Mouse (Mus musculus) CH12.LX (cell line): Measurements from ENCODE around the gene Scamp2. TPM values are rescaled to one million over a fixed set of nuclear protein-coding genes. Genes with fewer than 3 reads are reported as not detected.

Source experiments
- DNase-seq: peaks from one replicate; pipeline ENCODE4 v3.0.0-alpha.2; 2013; ENCODE audit errors: extremely low read depth
- H3K27ac ChIP-seq: 2 replicates; pipeline ENCODE4 v1.5.1; 2012; ENCODE audit warnings: low read depth, mild to moderate bottlenecking, control low read depth, moderate library complexity; ENCODE audit not compliant: insufficient read depth
- H3K27me3 ChIP-seq: replicated peaks from 2 replicates; pipeline ENCODE3; 2012; ENCODE audit warnings: inconsistent platforms
- H3K36me3 ChIP-seq, 2 experiments: replicated peaks in 1 of 2; 2 replicates each; pipeline versions ENCODE3 to v1.6.1; 2012; ENCODE audit warnings: inconsistent platforms in 1 of 2, low read length in 1 of 2, mild to moderate bottlenecking in 1 of 2, mixed read lengths in 1 of 2, moderate library complexity in 1 of 2; ENCODE audit not compliant: control insufficient read depth in 1 of 2, insufficient read depth in 1 of 2
- H3K4me1 ChIP-seq, 2 experiments: 2 replicates each; pipeline ENCODE4 v1.6.1; 2012; ENCODE audit warnings: inconsistent platforms in 1 of 2, moderate library complexity in 1 of 2; ENCODE audit not compliant: insufficient read depth in 2 of 2, control insufficient read depth in 1 of 2
- H3K4me2 ChIP-seq: 2 replicates; pipeline ENCODE4 v1.6.1; 2012; ENCODE audit warnings: low read depth, mild to moderate bottlenecking, control low read depth; ENCODE audit not compliant: poor library complexity, insufficient read depth, severe bottlenecking
- H3K4me3 ChIP-seq, 3 experiments: fragments of 150-350 bp in 1 of 3; sonication (generic) in 1 of 3; replicated peaks in 1 of 3; 2 replicates each; pipeline versions ENCODE3 to v1.5.1; 2011 to 2012; ENCODE audit warnings: low read depth in 2 of 3, low read length in 2 of 3, mild to moderate bottlenecking in 2 of 3, moderate library complexity in 2 of 3, control low read depth in 1 of 3, improper control_type of control experiment in 1 of 3, inconsistent platforms in 1 of 3, mixed read lengths in 1 of 3; ENCODE audit not compliant: poor library complexity in 1 of 3
- H3K79me2 ChIP-seq: replicated peaks from 2 replicates; pipeline ENCODE4 v1.6.1; 2012; ENCODE audit warnings: mild to moderate bottlenecking, moderate library complexity; ENCODE audit not compliant: control insufficient read depth, poor library complexity, insufficient read depth, severe bottlenecking; ENCODE audit errors: extremely low read depth
- H3K9ac ChIP-seq: 2 replicates; pipeline ENCODE4 v1.6.1; 2012; ENCODE audit warnings: low read depth, mild to moderate bottlenecking, control low read depth, moderate library complexity; ENCODE audit not compliant: insufficient read depth
- H3K9me3 ChIP-seq: replicated peaks from 2 replicates; pipeline ENCODE3; 2012; ENCODE audit warnings: low read length, inconsistent platforms, mixed read lengths
- BHLHE40 ChIP-seq: IDR thresholded peaks from 2 replicates; pipeline ENCODE4 v1.6.1; 2011; ENCODE audit warnings: mild to moderate bottlenecking, low read depth, low read length, improper control_type of control experiment
- CHD2 ChIP-seq: IDR thresholded peaks from 2 replicates; pipeline ENCODE4 v1.6.1; 2011; ENCODE audit warnings: low read length, improper control_type of control experiment
- CTCF ChIP-seq, 2 experiments: IDR thresholded peaks in 1 of 2; conservative IDR thresholded peaks in 1 of 2; 2 replicates each; pipeline ENCODE4 v1.5.1; 2011 to 2012; ENCODE audit warnings: low read depth in 2 of 2, low read length in 2 of 2, improper control_type of control experiment in 1 of 2, inconsistent platforms in 1 of 2, mild to moderate bottlenecking in 1 of 2, moderate library complexity in 1 of 2
- ELF1 ChIP-seq: IDR thresholded peaks from 2 replicates; pipeline ENCODE4 v1.6.1; 2014; ENCODE audit warnings: low read depth, mild to moderate bottlenecking, inconsistent platforms, low read length, improper control_type of control experiment
- EP300 ChIP-seq: IDR thresholded peaks from 2 replicates; pipeline ENCODE4 v1.6.1; 2011; ENCODE audit warnings: low read length, improper control_type of control experiment
- ETS1 ChIP-seq: conservative IDR thresholded peaks from 2 replicates; pipeline ENCODE4 v1.6.1; 2012; ENCODE audit warnings: low read depth, mild to moderate bottlenecking, inconsistent platforms, low read length, improper control_type of control experiment, moderate library complexity
- HCFC1 ChIP-seq: IDR thresholded peaks from 2 replicates; pipeline ENCODE4 v1.6.1; 2012; ENCODE audit warnings: low read depth, mild to moderate bottlenecking, inconsistent platforms, low read length, improper control_type of control experiment
- JUN ChIP-seq: IDR thresholded peaks from 2 replicates; pipeline ENCODE4 v1.6.1; 2011; ENCODE audit warnings: low read depth, mild to moderate bottlenecking, low read length, improper control_type of control experiment, moderate library complexity; ENCODE audit not compliant: insufficient read depth
- MAFK ChIP-seq: IDR thresholded peaks from 2 replicates; pipeline ENCODE4 v1.6.1; 2011; ENCODE audit warnings: low read length, improper control_type of control experiment; ENCODE audit not compliant: insufficient replicate concordance
- MAX ChIP-seq: IDR thresholded peaks from 2 replicates; pipeline ENCODE4 v1.6.1; 2011; ENCODE audit warnings: low read length, improper control_type of control experiment
- MEF2A ChIP-seq: IDR thresholded peaks from 2 replicates; pipeline ENCODE4 v1.6.1; 2014; ENCODE audit warnings: low read depth, mild to moderate bottlenecking, inconsistent platforms, low read length, improper control_type of control experiment, borderline replicate concordance
- MXI1 ChIP-seq: IDR thresholded peaks from 2 replicates; pipeline ENCODE4 v1.6.1; 2011; ENCODE audit warnings: mild to moderate bottlenecking, low read depth, low read length, improper control_type of control experiment
- MYC ChIP-seq: IDR thresholded peaks from 2 replicates; pipeline ENCODE4 v1.6.1; 2011; ENCODE audit warnings: low read depth, mild to moderate bottlenecking, improper control_type of control experiment, low read length
- NELFE ChIP-seq: IDR thresholded peaks from 2 replicates; pipeline ENCODE4 v1.6.1; 2011; ENCODE audit warnings: low read depth, low read length, improper control_type of control experiment
- NRF1 ChIP-seq: IDR thresholded peaks from 2 replicates; pipeline ENCODE4 v1.6.1; 2014; ENCODE audit warnings: low read depth, mild to moderate bottlenecking, inconsistent platforms, low read length, improper control_type of control experiment, moderate library complexity
- PAX5 ChIP-seq: IDR thresholded peaks from 2 replicates; pipeline ENCODE4 v1.6.1; 2012; ENCODE audit warnings: low read length, inconsistent platforms, mixed read lengths
- SIN3A ChIP-seq: IDR thresholded peaks from 2 replicates; pipeline ENCODE4 v1.6.1; 2012; ENCODE audit warnings: low read length, improper control_type of control experiment, inconsistent platforms
- TCF12 ChIP-seq: IDR thresholded peaks from 2 replicates; pipeline ENCODE4 v1.6.1; 2014; ENCODE audit warnings: low read depth, mild to moderate bottlenecking, inconsistent platforms, low read length, improper control_type of control experiment
- UBTF ChIP-seq: IDR thresholded peaks from 2 replicates; pipeline ENCODE4 v1.6.1; 2012; ENCODE audit warnings: low read depth, mild to moderate bottlenecking, inconsistent platforms, low read length, improper control_type of control experiment, moderate library complexity
- USF1 ChIP-seq: IDR thresholded peaks from 2 replicates; pipeline ENCODE4 v1.6.1; 2014; ENCODE audit warnings: low read depth, mild to moderate bottlenecking, inconsistent platforms, low read length, improper control_type of control experiment
- ZMIZ1 ChIP-seq: IDR thresholded peaks from 2 replicates; pipeline ENCODE4 v1.6.1; 2012; ENCODE audit warnings: low read depth, mild to moderate bottlenecking, inconsistent platforms, low read length, improper control_type of control experiment
- ZNF384 ChIP-seq: IDR thresholded peaks from 2 replicates; pipeline ENCODE4 v1.6.1; 2012; ENCODE audit warnings: low read depth, low read length, improper control_type of control experiment, inconsistent platforms
- dilution Hi-C: fragments of 300-500 bp; cut with MboI; formaldehyde crosslinking; loops from 2 replicates; pipeline ENCODE4 v1.14.3; 2020; ENCODE audit warnings: low sequenced_read_pairs; ENCODE audit not compliant: extremely low pct_unique_long_range_greater_than_20kb, extremely low pct_ligation_motif_present
- in situ Hi-C: fragments of 300-500 bp; cut with MboI; formaldehyde crosslinking; loops from 3 replicates; pipeline ENCODE4 v1.14.3; 2019; ENCODE audit warnings: low sequenced_read_pairs, low pct_ligation_motif_present, low pct_unique_long_range_greater_than_20kb, mixed read lengths
- polyA plus RNA-seq: library from polyadenylated mRNA; unstranded; fragments of >175 nt; gene quantifications from 2 replicates; pipeline ENCODE4 v1.2.1, GENCODE M21; 2012; ENCODE audit warnings: low read depth; ENCODE audit not compliant: insufficient read length
- total RNA-seq, 2 experiments: library from RNA; depleted of rRNA; stranded (reverse); fragments of 300-350 nt in 1 of 2; fragments of >200 nt in 1 of 2; gene quantifications; 2 replicates each; pipeline ENCODE4 v1.2.3; 2012 to 2014

The Scamp2 gene
- total and polyA plus RNA-seq, 3 experiments: 46.4 to 91.6 (median 52.2) TPM

DNA sequence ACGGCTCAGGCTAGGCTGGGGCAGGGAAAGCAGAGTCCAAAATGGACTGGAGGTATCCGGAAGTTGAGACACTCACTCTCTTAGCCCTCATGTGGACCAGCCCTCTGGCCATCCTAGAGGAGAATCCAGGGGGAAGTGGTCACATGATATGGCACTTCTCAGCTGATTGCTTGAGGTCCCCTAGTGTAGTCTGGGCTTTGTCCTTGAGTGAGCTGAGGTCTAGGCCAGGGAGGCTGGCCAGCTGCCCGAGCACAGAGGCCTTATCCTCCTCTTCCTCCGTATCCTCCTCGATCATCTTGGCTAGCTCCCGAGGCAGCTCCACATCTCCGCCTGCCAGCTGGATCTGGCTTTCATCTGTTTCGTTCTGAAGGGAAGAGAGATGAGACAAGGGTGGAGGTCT, 41.4 kb downstream of the Scamp2 start:
- no peak overlapping the region for H3K4me3 ChIP-seq
- peaks cover 0 to 7% of the 10 kb centered on the region in 2 experiments for H3K36me3 ChIP-seq
- peaks cover 13 to 17% of the 10 kb centered on the region in 2 experiments for H3K4me1 ChIP-seq
- dilution Hi-C loops (no loop called here), in situ Hi-C loops (no loop called here)
- no peaks in the 10 kb centered on the region for H3K27me3 ChIP-seq
- no peaks in the 10 kb centered on the region for H3K9me3 ChIP-seq
- H3K79me2 ChIP-seq: no peaks in the 10 kb centered on the region
- DNase-seq: no peak
- no peak for TF ChIP-seq MAX
- no peak for TF ChIP-seq UBTF
- TF ChIP-seq ZMIZ1: no peak
- no peak for TF ChIP-seq MAFK
- TF ChIP-seq USF1: no peak
- no peak for TF ChIP-seq CTCF (conservative IDR thresholded peaks at IDR 0.05 in 1 of 2, IDR thresholded peaks at IDR 0.05 in 1 of 2; ENCODE audit: low read depth in 2 of 2, low read length in 2 of 2)
- TF ChIP-seq NRF1: no peak
- no peak for TF ChIP-seq MYC
- TF ChIP-seq ETS1: no peak
- TF ChIP-seq ELF1: no peak
- no peak for TF ChIP-seq SIN3A
- no peak for TF ChIP-seq MXI1
- TF ChIP-seq MEF2A: no peak
- no peak for TF ChIP-seq EP300
- no peak for TF ChIP-seq BHLHE40
- TF ChIP-seq JUN: no peak
- TF ChIP-seq PAX5: no peak
- no peak for TF ChIP-seq ZNF384
- no peak for TF ChIP-seq TCF12
- no peak overlapping the region for H3K9ac ChIP-seq
- H3K4me2 ChIP-seq: no peak overlapping the region
- H3K27ac ChIP-seq: no peak overlapping the region

DNA sequence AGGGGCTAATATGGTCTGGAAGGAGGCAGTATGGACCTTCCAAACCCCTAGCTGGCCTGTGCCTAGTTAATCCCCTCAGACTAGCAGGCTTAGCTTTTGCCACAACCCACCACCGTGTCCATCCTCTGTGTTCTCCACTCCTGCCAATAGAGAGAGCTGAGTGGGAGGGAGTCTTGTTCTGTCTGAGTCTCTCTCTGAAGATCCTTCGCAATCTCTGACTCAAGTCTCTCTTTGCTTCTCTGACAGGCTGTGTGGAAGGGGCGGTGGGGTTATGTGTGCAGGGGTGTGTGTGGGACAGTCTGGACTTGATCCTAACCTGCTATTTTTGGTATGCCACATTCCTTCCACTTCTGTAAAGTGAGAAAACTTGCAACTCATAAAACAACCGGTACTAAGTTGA, 44.1 kb downstream of the Scamp2 start:
- Histone ChIP-seq H3K4me1 (peaks cover 13 to 17% of the 10 kb centered on the region in 2 experiments), H3K9ac (no peak overlapping the region), H3K27ac (no peak overlapping the region), H3K27me3 (peaks cover 4% of the 10 kb centered on the region), H3K4me2 (no peak overlapping the region), H3K79me2 (no peaks in the 10 kb centered on the region), H3K36me3 (no peaks in the 10 kb centered on the region), H3K4me3 (no peak overlapping the region), H3K9me3 (no peaks in the 10 kb centered on the region)
- DNase-seq: no peak
- TF ChIP-seq CHD2 (no peak), PAX5 (no peak), NELFE (no peak), JUN (no peak), HCFC1 (no peak)
- dilution Hi-C loops (no loop called here), in situ Hi-C loops (no loop called here)
